Mouse (Mus musculus) stomach, embryonic 15.5 days (tissue): Measurements from ENCODE around the gene Lrfn4. TPM values are rescaled to one million over a fixed set of nuclear protein-coding genes. Genes with fewer than 3 reads are reported as not detected.
A peak's percentile ranks its signal among the peaks of the same experiment; 100 is the strongest.

Source experiments
- ATAC-seq: fragments of 200-750 bp; cut with Nextera tagmentation; 2 replicates; pipeline ENCODE4 v1.8.0; 2017; ENCODE audit warnings: low read depth, moderate number of reproducible peaks, moderate TSS enrichment; ENCODE audit not compliant: insufficient read depth, low FRiP score
- H3K27ac ChIP-seq: fragments of 300-500 bp; sonication (generic); 2 replicates; pipeline ENCODE4 v1.5.1; 2015; ENCODE audit warnings: mild to moderate bottlenecking, inconsistent platforms
- H3K27me3 ChIP-seq: fragments of 300-500 bp; sonication (generic); replicated peaks from 2 replicates; pipeline ENCODE4 v1.6.1; 2015; ENCODE audit warnings: inconsistent platforms
- H3K36me3 ChIP-seq: fragments of 300-500 bp; sonication (generic); 2 replicates; pipeline ENCODE4 v1.6.1; 2015; ENCODE audit warnings: inconsistent platforms
- H3K4me1 ChIP-seq: fragments of 300-500 bp; sonication (generic); 2 replicates; pipeline ENCODE4 v1.6.1; 2015; ENCODE audit warnings: inconsistent platforms
- H3K4me2 ChIP-seq: fragments of 300-500 bp; sonication (generic); 2 replicates; pipeline ENCODE4 v1.6.1; 2015; ENCODE audit warnings: mild to moderate bottlenecking, inconsistent platforms
- H3K4me3 ChIP-seq: fragments of 300-500 bp; sonication (generic); replicated peaks from 2 replicates; pipeline ENCODE4 v1.5.1; 2015; ENCODE audit warnings: inconsistent platforms
- H3K9ac ChIP-seq: fragments of 300-500 bp; sonication (generic); 2 replicates; pipeline ENCODE4 v1.6.1; 2015; ENCODE audit warnings: inconsistent platforms
- H3K9me3 ChIP-seq: fragments of 300-500 bp; sonication (generic); 2 replicates; pipeline ENCODE4 v1.6.1; 2016; ENCODE audit warnings: inconsistent platforms
- WGBS: fragments of 180-500 bp; shearing (Covaris S2); methylation state at CpG from one replicate; pipeline ENCODE4 v1.1.7; 2015; 5-methylcytosine and 5-hydroxymethylcytosine counted together
- polyA plus RNA-seq: library from polyadenylated mRNA; unstranded; fragments of >200 nt; fragmentation: Nextera tagmentation; extraction: Ambion mirVana; gene quantifications from 2 replicates; pipeline ENCODE4 v1.2.1, GENCODE M21; 2015

Gene Lrfn4
- polyA plus RNA-seq = 5.7 and 6.1 TPM in 2 replicates

DNA sequence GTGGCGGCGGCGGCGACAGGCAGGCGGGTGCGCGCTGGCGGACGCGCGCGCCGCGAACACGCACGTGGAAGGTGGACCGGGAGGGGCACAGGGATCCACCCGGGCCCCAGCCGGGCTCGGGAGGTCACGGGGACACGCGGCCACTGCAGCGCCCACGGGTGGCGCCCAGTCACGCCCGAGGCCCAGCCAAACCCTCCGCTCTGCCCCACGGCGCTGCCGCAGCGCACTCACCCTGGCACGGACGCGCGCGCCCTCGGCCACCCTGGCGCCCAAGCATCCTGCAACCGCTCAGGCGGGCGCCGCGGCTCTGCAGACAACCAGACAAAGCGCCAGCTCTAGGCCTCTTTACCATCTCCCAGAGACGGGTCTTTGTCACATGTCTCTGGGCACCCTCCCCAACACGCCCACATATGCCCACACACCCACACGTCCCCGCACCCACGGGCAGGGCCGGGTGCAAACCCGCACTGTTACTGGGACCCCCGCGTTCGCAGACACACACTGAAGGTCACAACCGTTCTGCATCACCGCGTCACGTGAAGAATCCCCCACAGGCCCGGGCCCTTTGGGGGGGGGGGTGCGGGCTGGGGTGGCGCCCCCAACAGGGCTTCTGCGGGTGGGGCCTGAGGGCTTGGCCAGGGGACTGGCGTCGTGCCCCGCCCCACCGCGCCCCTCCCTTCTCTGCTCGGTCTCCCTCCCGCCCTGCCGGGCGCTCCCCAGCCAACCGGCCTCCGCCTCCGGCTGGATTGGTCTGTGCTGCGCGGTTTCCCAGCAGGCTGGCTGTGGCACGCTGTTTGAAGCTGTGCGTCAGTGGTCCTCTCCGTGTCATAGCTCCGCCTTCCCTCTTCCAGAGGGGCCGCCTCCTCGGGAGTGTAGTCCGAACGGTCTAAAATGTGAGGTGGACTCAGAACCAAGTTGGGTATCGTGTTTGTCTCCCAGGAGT lies at the start of gene Lrfn4:
TSS of gene Lrfn4 (minus strand) at position 517 of the 943 bp plus-strand sequence.
- peak; percentile 94 for ATAC-seq
- H3K9ac ChIP-seq = peak within 1 kb of the TSS; percentile 69
- H3K4me3 ChIP-seq = peak within 1 kb of the TSS; percentile 90
- no peaks in the 10 kb centered on the region for H3K27me3 ChIP-seq
- peaks cover 34% of the 10 kb centered on the region for H3K4me1 ChIP-seq
- H3K36me3 ChIP-seq = peaks cover 18% of the 10 kb centered on the region
- H3K27ac ChIP-seq = peak within 1 kb of the TSS; percentile 91
- under 1% methylated on average over 71 of the region's 87 CpGs for WGBS
- H3K9me3 ChIP-seq = no peaks in the 10 kb centered on the region
- peak within 1 kb of the TSS; percentile 84 for H3K4me2 ChIP-seq

DNA sequence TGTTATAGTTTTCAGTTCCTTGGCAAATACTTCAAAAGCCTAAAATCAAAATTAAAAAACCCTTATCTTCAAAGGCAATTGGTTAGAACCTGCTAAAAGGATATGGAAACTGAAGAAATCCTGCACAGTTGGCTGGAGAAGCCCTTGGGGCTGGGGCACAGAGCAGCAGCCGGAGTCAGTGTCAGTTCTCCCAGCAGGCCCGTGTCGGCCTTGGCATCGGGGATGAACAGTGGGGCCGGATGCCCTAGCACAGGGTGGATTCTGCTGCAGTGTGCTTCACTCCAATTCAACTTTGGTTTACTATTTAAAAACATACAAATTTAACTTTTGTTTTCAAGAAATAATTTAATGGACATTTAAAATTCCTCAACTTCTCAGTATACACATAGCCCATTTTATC lies 42.7 kb upstream of the Lrfn4 start:
- H3K4me3 ChIP-seq = no peak overlapping the region
- no peak overlapping the region for H3K27ac ChIP-seq
- no peak for ATAC-seq
- no peak overlapping the region for H3K4me2 ChIP-seq
- H3K4me1 ChIP-seq = no peaks in the 10 kb centered on the region
- H3K27me3 ChIP-seq = no peaks in the 10 kb centered on the region
- no peak overlapping the region for H3K9ac ChIP-seq
- no peaks in the 10 kb centered on the region for H3K9me3 ChIP-seq
- H3K36me3 ChIP-seq = no peaks in the 10 kb centered on the region
- 86% methylated on average over 5 of the region's 5 CpGs for WGBS

DNA sequence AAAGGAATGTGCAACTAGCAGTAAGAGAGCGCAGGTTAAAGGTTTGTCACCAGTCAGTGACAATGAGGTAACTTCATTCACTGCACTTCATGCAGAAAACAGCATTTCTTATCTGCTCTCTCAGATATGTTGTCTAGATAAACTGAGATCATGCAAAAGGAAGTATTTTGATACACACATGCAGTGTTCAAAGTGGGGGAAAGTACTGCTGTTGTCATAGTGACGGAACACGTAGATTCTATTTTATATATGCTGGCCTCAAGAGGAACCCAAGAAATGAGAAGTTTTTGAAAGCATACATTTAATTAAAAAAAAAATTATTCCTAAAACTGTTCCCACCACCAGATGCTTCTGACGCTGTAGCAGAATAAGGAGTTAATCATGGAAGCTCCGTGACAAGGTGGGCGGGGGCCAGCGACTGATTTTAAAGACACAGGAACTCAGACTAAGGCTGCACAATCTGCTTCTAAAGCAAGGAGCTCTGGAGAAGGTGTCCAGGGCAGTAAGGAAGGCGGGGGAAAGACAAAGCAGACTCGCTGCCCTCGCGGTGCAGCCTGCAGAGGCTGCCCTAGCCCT lies 31.5 kb upstream of the Lrfn4 start:
- no peaks in the 10 kb centered on the region for H3K36me3 ChIP-seq
- H3K27me3 ChIP-seq = no peaks in the 10 kb centered on the region
- H3K27ac ChIP-seq = no peak overlapping the region
- no peak overlapping the region for H3K9ac ChIP-seq
- no peaks in the 10 kb centered on the region for H3K9me3 ChIP-seq
- WGBS = 70% methylated on average over 11 of the region's 11 CpGs
- no peaks in the 10 kb centered on the region for H3K4me1 ChIP-seq
- no peak overlapping the region for H3K4me3 ChIP-seq
- H3K4me2 ChIP-seq = no peak overlapping the region
- ATAC-seq = no peak

DNA sequence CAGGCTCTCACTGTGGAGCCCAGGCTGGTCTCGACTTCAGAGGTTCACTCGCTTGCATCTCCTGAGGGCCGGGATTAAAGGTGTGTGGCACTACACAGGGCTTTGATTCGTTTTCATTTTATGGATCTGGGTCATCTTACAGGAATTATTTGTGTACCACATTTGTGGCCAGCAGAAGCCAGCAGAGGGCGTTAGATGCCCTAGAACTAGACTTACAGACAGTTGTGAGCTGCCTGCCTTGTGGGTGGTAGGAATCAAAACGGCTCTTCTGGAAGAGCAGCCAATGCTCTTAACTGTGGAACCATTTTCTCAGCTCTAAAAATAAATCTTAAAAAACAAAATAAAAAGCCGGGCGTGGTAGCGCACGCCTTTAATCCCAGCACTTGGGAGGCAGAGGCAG lies 28.8 kb upstream of the Lrfn4 start:
- ATAC-seq = no peak
- Histone ChIP-seq H3K27me3 (no peaks in the 10 kb centered on the region), H3K4me1 (no peaks in the 10 kb centered on the region), H3K4me3 (no peak overlapping the region), H3K36me3 (no peaks in the 10 kb centered on the region), H3K9ac (no peak overlapping the region), H3K9me3 (no peaks in the 10 kb centered on the region), H3K27ac (no peak overlapping the region), H3K4me2 (no peak overlapping the region)
- WGBS = 38% methylated on average over 10 of the region's 10 CpGs

DNA sequence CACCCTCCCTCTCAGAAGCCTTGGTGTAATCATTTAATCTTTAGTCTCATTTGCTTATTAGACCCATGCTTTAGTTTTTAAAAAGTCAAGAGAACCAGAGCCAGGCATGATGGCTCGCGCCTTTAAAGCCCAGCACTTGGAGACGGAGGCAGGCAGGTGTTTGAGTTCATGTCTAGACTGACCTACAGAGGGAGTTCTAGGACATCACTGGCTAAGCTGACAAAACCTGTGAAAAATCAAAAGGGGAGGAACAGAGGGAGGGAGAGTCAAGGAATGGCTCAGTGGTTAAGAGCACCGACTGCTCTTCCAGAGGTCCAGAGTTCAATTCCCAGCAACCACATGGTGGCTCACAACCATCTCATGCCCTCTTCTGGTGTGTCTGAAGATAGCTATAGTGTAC lies 20.5 kb upstream of the Lrfn4 start:
- 57% methylated on average over 4 of the region's 4 CpGs for WGBS
- Histone ChIP-seq H3K4me2 (no peak overlapping the region), H3K9me3 (no peaks in the 10 kb centered on the region), H3K27ac (no peak overlapping the region), H3K4me3 (no peak overlapping the region), H3K27me3 (no peaks in the 10 kb centered on the region), H3K4me1 (no peaks in the 10 kb centered on the region), H3K36me3 (no peaks in the 10 kb centered on the region), H3K9ac (no peak overlapping the region)
- no peak for ATAC-seq

DNA sequence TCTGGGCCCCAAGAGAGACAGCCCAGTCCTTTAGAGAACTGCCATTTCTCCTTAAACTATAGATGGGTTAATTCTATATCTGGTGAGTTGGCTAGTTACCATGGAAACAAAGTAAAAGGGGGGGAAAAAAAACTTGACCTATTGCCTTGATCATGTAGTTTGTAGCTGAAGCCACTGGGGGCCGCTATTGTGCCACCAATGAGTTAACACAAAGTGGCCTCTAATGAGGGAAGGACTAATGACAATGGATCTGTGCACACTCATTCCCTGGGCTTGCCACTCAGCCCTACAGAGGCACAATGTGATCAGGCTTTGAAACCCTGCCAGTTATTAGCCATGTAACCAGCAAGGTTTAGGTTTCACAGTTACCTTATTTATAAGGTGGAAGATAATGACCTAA lies 13.4 kb upstream of the Lrfn4 start:
- H3K4me2 ChIP-seq = no peak overlapping the region
- H3K36me3 ChIP-seq = 0 out of 2 replicates have a peak, but pooled peaks cover 1% of the 10 kb centered on the region
- H3K27ac ChIP-seq = no peak overlapping the region
- H3K9ac ChIP-seq = no peak overlapping the region
- 0% methylated on average over 1 of the region's 1 CpGs for WGBS
- no peaks in the 10 kb centered on the region for H3K9me3 ChIP-seq
- H3K4me3 ChIP-seq = no peak overlapping the region
- ATAC-seq = no peak
- H3K4me1 ChIP-seq = peaks cover 19% of the 10 kb centered on the region
- H3K27me3 ChIP-seq = no peaks in the 10 kb centered on the region

DNA sequence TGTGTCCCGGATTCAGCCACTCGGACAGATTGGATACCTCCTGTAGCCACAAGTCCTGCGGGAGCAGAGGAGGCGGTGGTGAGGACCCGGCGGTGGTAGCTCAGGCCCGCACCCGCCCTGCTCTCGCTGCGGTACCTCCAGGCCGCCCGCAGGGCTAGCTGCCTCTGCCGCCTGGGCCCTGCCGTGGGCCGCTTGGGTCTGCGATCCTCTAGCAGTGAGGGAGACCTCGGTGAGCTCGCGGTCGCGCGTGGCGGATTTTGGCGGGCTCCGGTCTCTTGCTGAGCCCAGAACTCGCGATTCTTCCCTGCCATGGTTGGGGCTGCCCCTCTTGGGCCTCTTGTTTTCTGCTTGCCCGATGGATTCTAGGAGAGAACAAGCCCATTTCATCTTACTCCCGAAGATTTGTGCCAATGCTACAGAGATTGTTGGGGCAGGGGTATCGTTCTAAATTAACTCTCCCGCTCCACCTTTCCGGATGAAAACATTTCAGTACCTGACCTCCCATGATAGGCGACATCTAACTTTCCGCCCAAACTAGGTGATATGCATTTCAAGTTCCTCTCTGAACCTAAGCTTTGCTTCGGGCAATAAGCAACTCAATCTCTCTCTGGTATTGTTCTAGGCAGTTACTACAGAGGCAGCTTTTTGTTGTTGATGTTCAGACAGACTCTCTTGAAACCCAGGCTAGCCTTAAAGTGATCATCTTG lies 10.5 kb upstream of the Lrfn4 start:
- 0 out of 2 replicates have a peak, but pooled peaks cover 21% of the 10 kb centered on the region for H3K36me3 ChIP-seq
- peak overlapping the region; percentile 94 for H3K9ac ChIP-seq
- ATAC-seq = peak; percentile 59
- peaks cover 19% of the 10 kb centered on the region for H3K4me1 ChIP-seq
- no peaks in the 10 kb centered on the region for H3K9me3 ChIP-seq
- H3K27ac ChIP-seq = peak overlapping the region; percentile 95
- under 1% methylated on average over 35 of the region's 35 CpGs for whole genome bisulfite sequencing
- H3K4me3 ChIP-seq = peak overlapping the region; percentile 96
- peak overlapping the region; percentile 85 for H3K4me2 ChIP-seq
- no peaks in the 10 kb centered on the region for H3K27me3 ChIP-seq

DNA sequence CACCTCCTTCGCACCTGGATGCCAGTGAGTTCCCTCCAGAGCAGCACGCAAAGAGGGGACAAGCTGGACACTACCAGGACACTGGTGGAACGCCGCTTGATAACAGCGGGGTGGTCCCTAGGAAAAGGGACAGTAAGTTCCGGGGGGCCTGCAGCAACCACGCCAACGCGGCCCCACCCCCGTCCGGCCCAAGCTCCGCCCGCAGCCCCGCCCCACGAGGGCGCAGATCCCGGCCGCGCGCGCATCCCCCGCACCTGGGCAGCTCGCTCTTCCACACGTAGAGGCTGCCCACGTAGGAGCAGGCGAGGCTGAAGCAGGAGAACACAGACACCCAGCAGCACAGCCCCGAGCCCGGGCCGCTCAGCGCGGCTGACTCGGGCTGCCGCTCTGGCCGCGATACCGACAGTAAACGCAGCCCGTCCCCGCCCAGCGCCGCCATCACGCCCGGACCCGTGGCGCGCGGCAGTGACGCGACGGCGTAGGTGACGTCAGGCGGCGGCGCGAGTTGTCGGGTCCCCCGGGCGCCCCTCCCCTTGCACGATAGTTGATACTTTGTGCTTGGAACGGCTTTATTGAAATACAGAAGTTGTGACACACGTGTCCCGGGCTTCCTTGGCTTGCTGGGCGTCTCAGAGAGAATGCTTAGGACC lies 9.8 kb upstream of the Lrfn4 start, which contains the start of gene Rce1:
TSS of gene Rce1 (minus strand) at position 463 of the 650 bp plus-strand sequence.
- no peaks in the 10 kb centered on the region for H3K9me3 ChIP-seq
- peak within 1 kb of the TSS; percentile 94 for H3K9ac ChIP-seq
- under 1% methylated on average over 64 of the region's 64 CpGs for WGBS
- peak within 1 kb of the TSS; percentile 95 for H3K27ac ChIP-seq
- H3K4me3 ChIP-seq = peak within 1 kb of the TSS; percentile 96
- peaks cover 19% of the 10 kb centered on the region for H3K4me1 ChIP-seq
- H3K36me3 ChIP-seq = 0 out of 2 replicates have a peak, but pooled peaks cover 26% of the 10 kb centered on the region
- H3K4me2 ChIP-seq = peak within 1 kb of the TSS; percentile 85
- H3K27me3 ChIP-seq = no peaks in the 10 kb centered on the region
- peak; percentile 90 for ATAC-seq

DNA sequence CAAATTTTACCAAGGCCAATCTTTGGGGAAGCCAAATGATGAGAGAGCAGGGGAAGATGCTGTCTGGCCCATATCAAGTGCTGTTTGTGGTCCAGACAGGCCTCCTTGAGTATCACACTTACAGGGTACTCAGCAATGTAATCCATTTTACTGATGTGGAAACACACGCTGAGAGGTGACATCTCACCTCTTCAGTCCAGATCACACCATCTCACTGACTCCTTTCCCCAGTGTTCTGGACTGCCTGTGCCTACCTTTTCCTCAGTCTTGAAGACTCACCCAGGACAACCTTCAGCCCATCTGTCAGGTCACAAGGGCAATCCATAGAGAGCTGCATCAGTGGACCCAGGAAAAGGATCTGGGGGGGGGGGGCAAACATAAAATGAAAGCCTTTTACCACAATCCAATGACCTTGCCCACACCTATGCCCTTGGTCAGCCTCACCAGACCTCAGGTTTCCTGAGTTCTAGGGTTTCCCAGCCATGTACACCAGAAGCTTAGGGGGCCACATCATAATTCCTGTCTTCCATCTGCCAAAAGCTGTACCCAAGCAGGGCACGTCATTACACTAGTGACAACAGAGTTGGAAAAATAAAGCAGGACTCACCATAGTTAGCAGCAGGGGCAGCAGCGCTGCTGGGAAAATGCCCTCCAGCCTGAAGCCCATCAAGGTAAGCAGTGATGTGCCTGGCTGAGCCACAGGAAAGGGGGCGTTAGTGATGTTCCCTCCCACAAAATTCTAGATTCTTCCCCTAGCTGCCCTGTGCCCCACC lies 9.1 kb upstream of the Lrfn4 start:
- Histone ChIP-seq H3K9me3 (no peaks in the 10 kb centered on the region), H3K4me1 (peaks cover 19% of the 10 kb centered on the region), H3K9ac (peak overlapping the region; percentile 94), H3K4me3 (peak overlapping the region; percentile 96), H3K36me3 (0 out of 2 replicates have a peak, but pooled peaks cover 26% of the 10 kb centered on the region), H3K27ac (peak overlapping the region; percentile 95), H3K27me3 (no peaks in the 10 kb centered on the region), H3K4me2 (peak overlapping the region; percentile 85)
- no peak for ATAC-seq
- WGBS = 22% methylated on average over 4 of the region's 4 CpGs

DNA sequence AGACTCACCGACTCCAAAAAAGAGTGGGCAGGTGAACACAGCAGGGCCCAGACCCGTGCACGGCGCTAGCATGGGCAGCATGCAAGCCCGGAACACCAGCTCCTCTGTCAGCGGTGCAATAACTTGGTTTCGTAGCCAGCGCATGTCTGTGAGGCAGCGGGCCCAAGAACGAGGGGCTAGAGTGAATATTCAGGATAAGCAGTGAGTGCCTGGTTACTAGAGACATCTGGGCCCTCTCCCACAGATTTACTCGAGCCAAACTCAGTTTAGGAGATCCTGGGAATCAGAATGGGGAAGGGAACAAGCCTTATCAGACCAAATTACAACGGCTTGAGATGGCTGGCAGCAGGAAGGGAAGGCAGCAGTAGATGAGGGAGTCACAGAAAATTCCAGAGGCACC lies 8.5 kb upstream of the Lrfn4 start:
- Histone ChIP-seq H3K9ac (no peak overlapping the region), H3K9me3 (no peaks in the 10 kb centered on the region), H3K4me2 (no peak overlapping the region), H3K4me3 (no peak overlapping the region), H3K27me3 (no peaks in the 10 kb centered on the region), H3K36me3 (0 out of 2 replicates have a peak, but pooled peaks cover 26% of the 10 kb centered on the region), H3K4me1 (peaks cover 19% of the 10 kb centered on the region), H3K27ac (no peak overlapping the region)
- WGBS = 93% methylated on average over 12 of the region's 12 CpGs
- ATAC-seq = no peak

DNA sequence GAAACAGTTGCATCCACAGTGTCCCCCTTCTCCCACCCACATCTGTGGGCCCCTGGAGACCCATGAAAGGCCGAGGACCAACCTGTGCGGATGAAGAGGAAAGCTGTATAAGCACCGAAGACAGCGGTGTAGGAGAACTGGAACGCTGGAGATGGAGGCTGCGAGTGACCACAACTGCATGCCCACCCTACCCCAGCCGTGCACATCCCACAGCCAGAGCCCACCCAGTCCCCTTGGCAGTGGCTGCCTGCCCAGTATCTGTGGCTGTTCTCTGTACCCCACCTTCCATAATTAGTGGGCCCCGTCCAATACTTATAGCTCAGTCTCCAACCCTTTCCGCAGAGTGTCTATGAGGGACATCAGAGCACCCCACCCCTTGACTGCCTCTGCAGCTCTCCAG lies 8.0 kb upstream of the Lrfn4 start:
- ATAC-seq = no peak
- WGBS = 94% methylated on average over 9 of the region's 9 CpGs
- Histone ChIP-seq H3K4me2 (no peak overlapping the region), H3K9ac (no peak overlapping the region), H3K4me1 (peaks cover 19% of the 10 kb centered on the region), H3K4me3 (no peak overlapping the region), H3K9me3 (no peaks in the 10 kb centered on the region), H3K36me3 (0 out of 2 replicates have a peak, but pooled peaks cover 26% of the 10 kb centered on the region), H3K27ac (no peak overlapping the region), H3K27me3 (no peaks in the 10 kb centered on the region)
